Mouse (Mus musculus) bone marrow macrophage, adult 2 months (primary cell): Measurements from ENCODE around the gene Slc29a1. TPM values are rescaled to one million over a fixed set of nuclear protein-coding genes. Genes with fewer than 3 reads are reported as not detected.

ENCODE experiments used
- H3K27ac ChIP-seq: 2 replicates; pipeline ENCODE4 v1.5.1; 2012; ENCODE audit warnings: low read depth, low read length; ENCODE audit not compliant: insufficient read depth
- H3K4me1 ChIP-seq: 2 replicates; pipeline ENCODE4 v1.6.1; 2012; ENCODE audit warnings: low read length; ENCODE audit not compliant: control insufficient read depth, insufficient read depth
- H3K4me3 ChIP-seq: 2 replicates; pipeline ENCODE4 v1.5.1; 2012; ENCODE audit warnings: mild to moderate bottlenecking, low read length, moderate library complexity; ENCODE audit not compliant: insufficient read depth
- CTCF ChIP-seq: IDR thresholded peaks from 2 replicates; pipeline ENCODE4 v1.5.1; 2012; ENCODE audit warnings: low read depth, mild to moderate bottlenecking, low read length, moderate library complexity
- POLR2A ChIP-seq: IDR thresholded peaks from 2 replicates; pipeline ENCODE4 v1.6.1; 2012; ENCODE audit warnings: mild to moderate bottlenecking, low read depth, low read length, borderline replicate concordance
- polyA plus RNA-seq: library from polyadenylated mRNA; stranded (reverse); fragments of >200 nt; gene quantifications from 2 replicates; pipeline ENCODE4 v1.2.4, GENCODE M21; 2012; ENCODE audit not compliant: missing spikeins, insufficient read depth, insufficient read length

Slc29a1 gene
- polyA plus RNA-seq, 1 experiment = 93.9 TPM

- H3K4me3 ChIP-seq = no peak overlapping the region
Observed at GRCm38 (mm10) chr17:45554420-45554819, 45.0 kb downstream of the Slc29a1 start.

GRCm38 (mm10) chr17:45553065-45553464, 46.3 kb downstream of the Slc29a1 start:
- TF ChIP-seq POLR2A (no peak), CTCF (no peak)
- H3K4me1 ChIP-seq = peaks cover 23% of the 10 kb centered on the region
- no peak overlapping the region for H3K4me3 ChIP-seq

More at GRCm38 (mm10) chr17:45554420-45554819, 45.0 kb downstream of the Slc29a1 start:
- H3K27ac ChIP-seq = no peak overlapping the region
- TF ChIP-seq CTCF = no peak
- no peak for TF ChIP-seq POLR2A
- H3K4me1 ChIP-seq = peaks cover 28% of the 10 kb centered on the region

GRCm38 (mm10) chr17:45551816-45552451, 47.5 kb downstream of the Slc29a1 start:
- Histone ChIP-seq H3K4me3 (no peak overlapping the region), H3K4me1 (peaks cover 17% of the 10 kb centered on the region), H3K27ac (no peak overlapping the region)
- TF ChIP-seq CTCF = peak; percentile 66
- TF ChIP-seq POLR2A = no peak

More at GRCm38 (mm10) chr17:45553065-45553464, 46.3 kb downstream of the Slc29a1 start:
- no peak overlapping the region for H3K27ac ChIP-seq

- TF ChIP-seq POLR2A (no peak), CTCF (no peak)
- Histone ChIP-seq H3K4me3 (no peak overlapping the region), H3K27ac (no peak overlapping the region), H3K4me1 (peaks cover 14% of the 10 kb centered on the region)
Observed at GRCm38 (mm10) chr17:45551249-45551796, 48.1 kb downstream of the Slc29a1 start.

GRCm38 (mm10) chr17:45550253-45550652, 49.2 kb downstream of the Slc29a1 start:
- Histone ChIP-seq H3K4me3 (no peak overlapping the region), H3K4me1 (peaks cover 14% of the 10 kb centered on the region), H3K27ac (no peak overlapping the region)
- TF ChIP-seq CTCF (no peak), POLR2A (no peak)

GRCm38 (mm10) chr17:45549617-45550181, 49.7 kb downstream of the Slc29a1 start, which contains the start of gene Tmem151b:
Gene Tmem151b (minus strand): TSS chr17:45549677.
- Histone ChIP-seq H3K4me1 (peaks cover 9% of the 10 kb centered on the region), H3K27ac (no peak within 1 kb of the TSS), H3K4me3 (0 out of 2 replicates have a peak within 1 kb of the TSS, but pooled peaks have one; percentile 4)
- TF ChIP-seq CTCF (no peak), POLR2A (no peak)

GRCm38 (mm10) chr17:45548541-45549512, 50.6 kb downstream of the Slc29a1 start:
- TF ChIP-seq CTCF (no peak), POLR2A (no peak)
- Histone ChIP-seq H3K27ac (no peak overlapping the region), H3K4me1 (0 out of 2 replicates have a peak, but pooled peaks cover 2% of the 10 kb centered on the region), H3K4me3 (0 out of 2 replicates have a peak overlapping the region, but pooled peaks have one; percentile 4)

- no peak overlapping the region for H3K4me3 ChIP-seq
- TF ChIP-seq CTCF = no peak
- no peak for TF ChIP-seq POLR2A
- H3K27ac ChIP-seq = no peak overlapping the region
- H3K4me1 ChIP-seq = 0 out of 2 replicates have a peak, but pooled peaks cover 2% of the 10 kb centered on the region
Observed at GRCm38 (mm10) chr17:45547461-45548190, 51.8 kb downstream of the Slc29a1 start.

GRCm38 (mm10) chr17:45546941-45547340, 52.5 kb downstream of the Slc29a1 start:
- no peak for TF ChIP-seq POLR2A
- TF ChIP-seq CTCF = no peak
- H3K27ac ChIP-seq = no peak overlapping the region
- H3K4me3 ChIP-seq = no peak overlapping the region
- 0 out of 2 replicates have a peak, but pooled peaks cover 2% of the 10 kb centered on the region for H3K4me1 ChIP-seq
